Mouse (Mus musculus) adrenal gland, postnatal 14 days (tissue): ENCODE results near the gene Rbm24. TPM values are rescaled to one million over a fixed set of nuclear protein-coding genes. Genes with fewer than 3 reads are reported as not detected.

Source experiments
- DNase-seq: peaks from one replicate; pipeline ENCODE4 v3.0.0; 2021; ENCODE audit warnings: mixed read lengths
- long read RNA-seq, 2 experiments: library from polyadenylated mRNA; stranded (forward); transcript quantifications; one replicate each; pipeline ENCODE4 v2.0.0; 2021
- total RNA-seq: library from RNA; stranded (reverse); gene quantifications from 2 replicates; pipeline ENCODE4 v1.2.3, GENCODE M21; 2021

The Rbm24 gene
- 8.1 and 8.4 TPM in 2 replicates for total RNA-seq
- long read RNA-seq, experiment 1, transcript Rbm24-201 (4 exons, 3,086 nt) = major isoform, 12 of 14 reads
- long read RNA-seq, experiment 1, partial matches to known transcripts = 0 of 14 reads
- long read RNA-seq, experiment 1, other reads (novel, unspliced or antisense) = 2 of 14 reads
- long read RNA-seq, experiment 2, transcript Rbm24-201 (4 exons, 3,086 nt) = major isoform, 7 of 7 reads
- long read RNA-seq, experiment 2, partial matches to known transcripts = 0 of 7 reads
- long read RNA-seq, experiment 2, other reads (novel, unspliced or antisense) = 0 of 7 reads

DNA sequence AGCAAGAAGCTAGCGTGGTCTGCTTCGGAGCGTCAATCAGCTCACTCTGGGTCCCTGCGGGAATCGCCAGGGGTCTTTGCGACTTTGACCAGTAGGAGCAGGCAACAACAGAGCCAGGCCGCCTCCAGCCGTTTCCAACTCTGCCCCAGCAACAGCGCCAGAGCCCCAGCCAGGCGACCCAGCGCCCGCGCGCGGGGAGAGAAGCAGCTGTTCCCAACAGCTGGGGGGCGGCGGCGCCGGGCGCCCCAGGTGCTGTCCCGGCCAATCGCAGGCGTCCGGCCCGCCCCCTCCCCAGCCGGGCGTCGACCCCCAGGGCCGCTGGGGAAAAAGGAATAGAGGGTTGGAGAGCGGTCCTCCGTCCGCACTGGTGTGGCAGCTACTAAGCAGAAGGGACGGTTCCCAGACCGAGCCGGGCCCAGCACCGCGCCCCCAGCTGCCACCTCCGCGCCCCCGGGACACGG, at the start of gene Rbm24:
Gene Rbm24 (plus strand): TSS at position 294 of the 461 bp plus-strand sequence.
- peak; percentile 78 for DNase-seq

DNA sequence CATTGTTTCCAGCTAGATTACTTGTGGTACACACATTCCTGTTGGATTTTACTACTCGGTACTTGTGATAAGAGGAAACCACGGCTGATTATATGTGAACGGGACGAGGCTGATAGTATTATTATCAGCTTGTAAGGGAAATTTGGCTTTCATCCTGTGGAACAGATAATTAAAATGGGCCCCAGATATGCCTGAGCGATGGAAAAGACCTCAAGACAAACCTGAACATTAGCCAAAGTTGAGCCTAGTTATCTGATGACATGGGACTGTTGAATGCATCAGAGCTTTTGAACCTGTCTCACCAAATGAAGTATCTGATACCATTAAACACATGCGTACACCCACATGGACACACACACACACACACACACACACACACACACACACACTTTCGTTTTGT, 45.4 kb upstream of the Rbm24 start:
- no peak for DNase-seq

DNA sequence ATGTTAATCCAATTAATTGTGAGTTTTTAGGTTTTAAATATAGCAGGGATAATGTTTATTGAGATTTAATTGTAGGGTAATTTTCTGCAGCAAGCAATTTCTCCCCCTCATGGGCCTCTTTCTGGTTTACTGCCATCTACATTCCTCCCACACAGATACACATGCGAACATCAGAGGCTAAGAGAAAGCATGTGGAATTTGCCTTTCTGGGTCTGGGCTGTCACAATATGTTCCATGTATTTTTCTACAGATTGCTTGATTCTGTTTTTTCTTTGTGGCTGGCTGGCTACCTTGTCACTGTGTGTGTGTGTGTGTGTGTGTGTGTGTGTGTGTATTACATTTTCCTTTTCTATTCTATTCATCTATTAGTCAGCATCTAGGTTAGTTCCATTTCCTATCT, 42.9 kb upstream of the Rbm24 start:
- no peak for DNase-seq

DNA sequence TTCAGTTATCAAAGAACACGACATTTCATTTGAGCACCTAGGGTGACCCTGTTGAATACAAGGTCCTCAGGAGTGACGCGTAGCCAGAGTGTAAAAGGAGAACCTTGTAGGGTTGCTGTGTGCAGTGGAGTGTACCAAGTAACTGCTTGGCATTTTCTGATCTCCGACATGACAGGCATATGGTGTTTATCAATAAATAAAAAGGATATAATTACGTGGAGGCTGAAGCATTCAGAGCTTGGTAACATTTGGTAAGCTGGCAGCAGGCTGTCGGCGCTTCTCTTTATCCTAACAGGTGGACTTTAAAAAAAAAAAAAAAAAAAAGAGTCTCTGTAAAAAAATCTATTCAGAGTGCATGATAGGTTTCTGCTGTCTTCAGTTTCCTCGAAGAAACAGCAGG, 30.8 kb upstream of the Rbm24 start:
- DNase-seq = no peak

DNA sequence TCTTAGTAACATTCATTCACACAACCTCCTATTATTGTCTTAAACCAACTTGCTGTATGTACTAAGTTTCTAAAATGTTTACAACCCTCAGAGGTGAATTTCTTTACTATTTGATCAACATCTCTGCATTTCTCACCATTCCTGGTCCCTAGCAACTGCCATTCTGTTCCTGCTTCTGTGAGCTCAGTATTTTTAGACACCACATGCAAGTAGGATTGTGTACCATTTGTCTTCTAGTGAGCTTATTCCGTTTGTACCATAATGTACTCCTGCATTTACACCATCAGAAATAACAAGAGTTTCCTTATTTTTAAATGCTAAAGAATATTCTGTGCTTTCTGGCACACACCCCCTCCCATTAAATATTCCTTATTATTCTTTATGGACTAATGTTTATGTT, 26.6 kb upstream of the Rbm24 start:
- DNase-seq = no peak

DNA sequence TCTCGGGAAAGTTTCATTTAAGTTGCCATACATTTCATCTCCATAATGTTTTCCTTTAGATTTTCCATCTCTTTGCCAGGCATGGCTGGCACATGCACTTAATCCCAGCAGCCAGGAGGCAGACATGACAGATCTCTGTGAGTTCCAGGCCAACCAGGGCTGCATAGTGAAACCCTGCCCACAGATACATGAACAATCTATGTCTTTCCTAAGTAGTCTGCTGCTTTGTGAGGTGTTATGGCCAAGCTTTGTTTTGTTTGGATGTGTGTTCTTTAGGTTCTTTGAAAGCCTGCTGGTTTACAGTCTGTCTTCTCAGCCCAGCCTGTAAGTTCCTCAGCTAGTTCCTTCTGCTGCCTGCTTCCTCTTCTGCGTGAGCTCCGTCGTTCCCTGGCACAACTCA, 25.3 kb upstream of the Rbm24 start:
- DNase-seq = no peak

DNA sequence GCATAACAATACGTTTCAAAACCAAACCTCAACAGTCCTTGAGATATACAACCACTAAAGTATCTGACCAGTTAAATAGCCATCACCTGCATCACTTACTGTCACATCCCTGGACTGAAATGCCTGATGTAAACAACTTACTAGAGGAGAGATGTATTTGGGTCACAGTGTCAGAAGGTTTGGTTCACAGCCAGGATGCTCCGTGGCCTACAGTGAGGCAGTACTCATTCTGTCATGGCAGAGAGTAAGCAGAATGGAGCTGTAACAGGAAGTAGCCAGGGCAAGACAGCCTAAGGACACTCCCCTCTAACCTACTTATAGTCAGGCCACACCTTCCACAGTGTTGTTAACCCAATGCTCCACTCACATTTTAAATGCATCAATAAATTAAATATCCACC, 24.3 kb upstream of the Rbm24 start:
- no peak for DNase-seq

DNA sequence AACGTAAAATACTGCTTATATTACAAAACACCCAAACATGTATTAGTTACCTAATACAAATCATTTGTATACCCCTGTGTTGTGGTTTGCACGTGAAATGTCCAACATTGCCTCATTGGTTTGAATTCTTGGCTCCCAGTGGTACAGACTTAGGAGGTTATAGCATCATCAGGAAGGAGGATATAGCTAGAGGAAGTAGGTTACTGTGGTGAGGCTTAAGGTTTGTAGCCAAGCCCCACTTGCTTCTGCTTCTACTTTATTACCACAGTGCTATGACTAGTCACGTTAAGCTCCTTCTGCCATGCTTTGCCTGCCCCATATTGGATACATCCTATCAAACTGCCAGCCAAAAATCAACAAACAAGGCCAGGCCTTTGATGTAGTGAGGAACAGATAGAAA, 21.0 kb upstream of the Rbm24 start:
- DNase-seq = no peak

DNA sequence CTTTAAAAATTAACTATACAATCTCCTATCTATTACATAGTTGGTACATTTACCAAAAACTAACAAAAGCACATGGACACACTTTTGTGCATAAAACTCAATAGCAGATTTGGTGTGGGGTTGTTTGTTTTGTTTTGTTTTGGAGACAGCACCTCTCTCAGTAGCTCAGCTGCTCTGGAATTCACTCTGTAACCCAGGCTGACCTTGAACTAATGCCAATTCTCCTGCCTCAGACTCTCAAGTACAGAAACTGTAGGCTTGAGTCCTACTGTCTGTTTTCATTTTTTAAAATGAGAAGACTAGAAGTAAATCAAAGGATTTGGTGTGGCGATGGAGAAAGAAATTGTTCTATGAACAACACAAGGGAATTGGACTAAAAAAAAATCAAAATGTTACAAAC, 11.1 kb upstream of the Rbm24 start:
- DNase-seq = peak; percentile 40

DNA sequence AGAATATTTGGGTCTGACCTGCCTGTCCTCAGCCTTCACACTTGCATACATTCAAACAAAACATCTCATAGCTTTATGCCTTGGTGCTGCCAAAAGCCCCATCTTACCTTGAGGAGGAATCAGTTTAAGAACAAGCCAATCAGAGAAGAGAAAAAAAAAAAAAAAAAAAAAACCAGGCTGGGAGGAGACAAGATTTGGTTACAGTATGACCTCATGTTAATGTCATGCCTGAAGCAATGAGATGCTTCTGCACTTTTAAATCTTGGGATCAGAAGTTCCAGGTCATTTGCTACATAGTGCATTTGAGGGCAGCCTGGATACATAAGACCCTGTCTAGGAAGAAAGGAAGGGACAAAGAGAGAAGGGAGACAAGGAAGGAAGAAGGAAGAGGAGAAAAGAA, 6.0 kb upstream of the Rbm24 start:
- no peak for DNase-seq

DNA sequence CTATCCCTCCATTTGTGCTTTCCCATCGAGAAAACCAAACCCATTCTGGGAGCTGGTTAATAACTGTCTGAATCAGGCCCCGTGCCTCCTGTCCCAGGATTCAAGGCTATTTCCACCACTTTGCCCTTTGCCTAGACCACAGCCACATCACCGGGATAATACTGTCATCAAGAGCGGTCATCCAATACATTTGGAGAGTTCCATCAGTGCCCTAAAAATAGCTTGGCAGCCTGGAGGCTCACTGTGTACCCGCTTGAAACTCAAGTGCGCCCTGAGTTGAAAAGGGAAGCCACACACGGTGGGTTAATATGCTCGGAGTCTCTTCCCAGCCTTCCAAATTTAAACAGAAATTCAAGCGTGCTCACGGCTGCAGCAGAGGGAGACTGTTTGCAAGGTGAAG, 4.6 kb upstream of the Rbm24 start:
- peak; percentile 7 for DNase-seq

DNA sequence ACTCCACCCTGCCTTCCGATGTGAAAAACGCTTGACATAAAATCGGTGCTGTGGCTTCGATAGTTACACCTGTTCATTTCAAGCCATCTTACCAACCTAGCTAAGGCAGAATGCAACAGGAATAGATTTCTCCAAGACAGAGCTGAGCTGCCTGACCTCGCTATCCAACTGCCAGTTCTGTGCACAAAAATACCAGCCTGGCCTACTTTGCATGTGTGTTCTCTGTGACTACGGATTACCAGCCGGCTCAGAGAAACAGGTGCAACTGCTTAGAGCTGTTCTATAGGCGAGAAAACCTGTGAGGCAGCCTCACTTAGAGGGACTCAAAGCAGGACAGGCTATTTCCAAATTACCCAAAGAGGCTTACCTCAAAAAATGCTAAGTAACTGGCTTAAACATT, 4.2 kb upstream of the Rbm24 start:
- no peak for DNase-seq

DNA sequence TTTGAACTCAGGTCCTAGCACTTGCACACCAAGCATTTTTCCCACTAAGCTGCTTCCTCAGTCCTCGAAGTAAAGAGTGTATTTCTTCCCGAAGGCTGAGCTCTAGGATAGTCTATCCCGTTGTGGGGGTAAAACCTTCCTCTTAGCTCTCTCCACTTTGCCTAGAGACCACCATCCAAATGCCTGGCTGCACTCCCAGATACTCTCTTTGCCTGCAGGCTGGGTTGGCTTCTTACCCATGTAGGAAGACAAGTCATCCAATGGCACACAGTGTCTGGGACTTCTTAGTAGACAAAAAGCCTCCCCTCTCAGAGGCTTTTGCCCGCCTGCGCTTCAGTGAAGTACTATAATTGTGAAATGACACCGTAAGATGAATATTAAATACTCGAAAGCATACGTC, 2.2 kb upstream of the Rbm24 start:
- DNase-seq = no peak

DNA sequence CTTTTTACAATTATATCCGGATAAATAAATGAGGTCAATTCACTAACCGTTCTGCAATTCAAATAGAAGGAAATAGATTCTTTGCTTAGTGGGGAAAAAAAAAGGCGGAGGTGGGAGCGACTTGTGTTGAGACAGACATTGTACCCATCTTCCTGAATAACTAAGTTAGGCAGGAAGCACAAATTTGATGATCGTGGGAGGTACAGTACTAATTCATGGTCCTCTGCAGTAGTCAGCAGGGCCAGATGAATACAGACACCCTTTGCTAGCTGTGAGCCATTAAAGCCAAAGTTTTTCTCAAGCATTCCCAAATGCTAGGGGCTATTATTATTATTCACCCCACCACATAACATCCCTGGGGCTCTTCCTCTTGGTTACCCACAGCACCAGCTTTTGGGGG, 640 bp upstream of the Rbm24 start:
- DNase-seq = no peak

DNA sequence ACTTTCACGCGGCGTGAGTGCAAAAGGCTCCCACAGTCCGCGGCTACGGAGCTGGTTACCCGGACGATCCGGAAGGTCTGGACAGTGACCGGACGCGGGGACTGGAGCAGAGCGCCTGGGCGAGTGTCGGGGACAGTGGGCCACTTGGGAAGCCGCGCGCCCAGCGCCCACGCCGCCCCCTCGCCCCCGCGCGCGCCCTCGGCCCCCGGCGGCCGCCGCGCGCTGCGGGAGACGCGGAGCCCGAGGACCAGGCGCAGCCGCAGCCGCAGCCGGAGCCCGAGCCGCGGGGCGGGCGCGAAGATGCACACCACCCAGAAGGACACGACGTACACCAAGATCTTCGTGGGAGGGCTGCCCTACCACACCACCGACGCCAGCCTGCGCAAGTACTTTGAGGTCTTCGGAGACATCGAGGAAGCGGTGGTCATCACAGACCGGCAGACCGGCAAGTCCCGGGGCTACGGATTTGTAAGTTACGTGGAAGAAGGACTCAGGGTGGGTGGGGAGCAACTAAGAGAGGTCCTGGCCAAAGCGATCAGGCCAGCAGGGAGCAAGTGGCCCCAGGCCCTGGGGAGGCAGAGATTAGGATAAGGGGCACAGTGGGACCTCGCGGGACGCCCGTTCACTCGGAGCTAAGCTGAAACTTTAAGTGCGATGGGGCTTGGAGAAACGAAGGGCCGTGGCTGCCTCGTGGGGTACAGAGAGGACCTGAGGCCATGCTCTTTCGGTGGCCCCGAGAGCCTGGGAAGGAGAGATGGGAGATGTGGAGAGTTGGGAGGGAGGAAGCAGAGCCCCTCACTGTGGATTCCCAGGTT, 704 bp downstream of the Rbm24 start:
- DNase-seq = peak; percentile 47

DNA sequence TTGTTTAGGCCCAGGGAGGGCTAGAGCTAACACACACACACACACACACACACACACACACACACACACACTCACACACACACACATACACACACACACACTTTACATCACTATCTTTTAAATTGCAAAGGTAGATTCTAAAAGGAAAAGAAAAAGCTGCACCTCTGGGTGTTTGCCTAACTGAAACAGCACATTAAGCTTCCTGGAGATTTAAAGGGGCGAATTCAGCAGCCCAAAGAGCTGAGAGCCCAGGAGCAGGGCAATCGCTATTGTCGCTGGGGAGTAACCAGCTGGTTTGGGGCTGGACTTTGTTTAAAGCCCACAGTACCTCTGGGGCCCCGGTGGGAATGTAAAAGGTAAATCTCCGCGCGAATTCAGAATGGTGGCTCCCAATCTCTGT, 1.4 kb downstream of the Rbm24 start:
- no peak for DNase-seq

DNA sequence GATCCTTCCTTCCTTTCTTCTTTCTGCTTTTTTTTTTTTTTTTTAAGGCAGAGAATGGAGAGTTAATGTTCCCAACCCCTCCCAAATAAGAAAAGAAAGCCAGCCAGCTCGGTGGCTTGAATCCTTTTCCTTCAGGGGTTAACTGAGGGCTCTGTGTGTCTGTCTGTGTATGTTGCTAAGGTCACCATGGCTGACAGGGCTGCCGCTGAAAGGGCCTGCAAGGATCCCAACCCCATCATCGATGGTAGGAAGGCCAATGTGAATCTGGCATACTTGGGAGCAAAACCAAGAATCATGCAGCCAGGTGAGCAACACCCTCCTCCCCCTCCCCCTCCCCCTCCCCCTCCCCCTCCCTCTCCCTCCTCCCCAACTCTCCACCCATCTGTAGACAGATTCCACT, 1.9 kb downstream of the Rbm24 start:
- DNase-seq = peak; percentile 12

DNA sequence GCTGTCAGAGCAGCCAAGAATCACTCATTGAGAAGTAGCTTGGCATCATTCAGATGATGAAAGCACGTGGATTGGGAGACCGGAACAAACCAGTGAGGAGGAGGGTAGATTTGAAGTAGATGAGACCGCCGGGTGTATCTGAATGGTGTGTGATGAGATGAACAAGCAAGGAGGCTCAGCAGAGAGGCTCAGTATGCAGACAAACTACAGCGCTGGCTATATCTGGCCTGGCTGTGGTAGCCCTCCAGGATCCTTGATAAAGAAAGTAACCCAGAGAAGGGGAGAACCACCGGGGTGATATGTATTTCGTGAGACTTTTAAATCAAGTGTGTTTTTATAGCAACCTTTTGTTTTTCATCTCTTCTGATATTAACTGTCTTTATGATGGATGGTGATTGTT, 5.6 kb downstream of the Rbm24 start:
- no peak for DNase-seq

DNA sequence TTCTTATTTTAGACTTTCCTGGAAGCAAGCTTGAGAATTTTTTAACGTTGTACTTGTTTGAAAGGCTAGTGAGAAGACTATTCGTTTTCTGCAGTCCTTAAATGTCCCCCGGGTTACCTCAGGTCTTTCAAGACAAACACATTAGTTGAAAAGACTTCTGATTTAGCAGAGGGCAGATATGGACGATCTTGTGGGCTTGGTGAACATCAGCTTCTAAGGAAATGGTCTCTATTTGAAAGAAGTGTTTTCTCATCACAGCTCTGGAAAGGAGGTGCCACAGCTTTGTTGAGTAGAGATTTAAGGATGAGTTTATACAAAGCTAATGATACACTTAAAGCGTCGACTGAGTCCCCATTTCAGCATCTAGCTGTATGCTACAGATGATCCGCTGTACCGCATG, 6.1 kb downstream of the Rbm24 start:
- DNase-seq = no peak

DNA sequence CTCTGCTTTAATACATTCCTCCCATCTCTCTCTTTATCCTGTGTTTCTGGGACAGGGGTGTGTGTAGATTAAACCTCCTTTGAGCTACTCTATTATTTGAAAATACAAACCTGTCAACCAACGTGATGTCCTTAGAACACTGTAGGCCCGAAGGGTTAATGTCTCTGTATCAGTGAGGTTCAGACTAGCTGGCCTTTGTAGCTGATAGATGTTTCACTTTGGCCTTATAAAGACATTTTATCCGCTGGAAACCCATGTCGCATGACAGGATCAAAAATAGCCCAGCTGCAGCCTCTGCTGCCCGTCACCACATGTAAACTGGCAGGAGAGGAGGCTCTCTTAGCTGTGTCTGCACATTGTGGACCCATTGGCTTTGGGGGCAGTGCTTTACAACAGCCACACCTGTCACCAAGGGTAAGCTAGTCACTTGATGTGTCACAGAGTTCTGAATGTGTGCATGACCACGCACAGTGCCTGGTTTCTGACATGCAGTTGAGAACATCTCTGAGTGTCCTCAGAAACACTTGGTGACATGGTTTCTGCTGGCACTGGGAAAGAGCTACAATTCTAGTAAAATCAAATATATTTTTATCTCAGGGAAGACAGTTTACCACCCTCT, 8.5 kb downstream of the Rbm24 start:
- no peak for DNase-seq

DNA sequence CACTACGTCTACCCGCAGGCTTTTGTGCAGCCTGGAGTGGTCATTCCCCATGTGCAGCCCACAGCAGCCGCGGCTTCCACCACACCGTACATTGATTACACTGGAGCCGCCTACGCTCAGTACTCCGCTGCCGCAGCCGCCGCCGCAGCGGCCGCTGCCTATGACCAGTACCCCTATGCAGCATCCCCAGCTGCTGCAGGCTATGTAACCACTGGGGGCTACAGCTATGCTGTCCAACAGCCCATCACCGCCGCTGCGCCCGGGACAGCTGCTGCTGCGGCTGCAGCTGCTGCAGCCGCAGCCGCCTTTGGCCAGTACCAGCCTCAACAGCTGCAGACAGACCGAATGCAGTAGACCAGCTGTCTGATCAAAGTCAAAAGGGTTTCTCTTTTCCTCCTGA, 10.7 kb downstream of the Rbm24 start:
- no peak for DNase-seq

DNA sequence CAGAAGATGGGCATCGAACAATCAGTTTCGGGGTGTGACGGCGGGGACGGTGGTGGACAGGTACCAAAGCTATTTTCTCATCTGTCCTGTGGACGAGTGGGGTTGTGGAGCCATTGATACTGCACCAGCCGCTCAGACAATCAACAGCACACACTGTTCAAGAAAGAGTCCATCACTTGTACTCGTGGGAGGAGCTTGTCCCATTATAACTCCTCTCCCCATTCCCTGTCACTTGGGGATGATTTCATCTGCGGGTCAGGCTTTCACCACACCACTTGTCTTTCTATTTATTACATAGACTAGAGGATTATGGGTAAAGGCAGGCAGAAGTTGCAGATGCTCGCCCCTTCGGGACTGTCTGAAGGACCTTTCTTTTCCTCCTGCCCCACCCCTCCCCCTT, 11.6 kb downstream of the Rbm24 start:
- DNase-seq = no peak

DNA sequence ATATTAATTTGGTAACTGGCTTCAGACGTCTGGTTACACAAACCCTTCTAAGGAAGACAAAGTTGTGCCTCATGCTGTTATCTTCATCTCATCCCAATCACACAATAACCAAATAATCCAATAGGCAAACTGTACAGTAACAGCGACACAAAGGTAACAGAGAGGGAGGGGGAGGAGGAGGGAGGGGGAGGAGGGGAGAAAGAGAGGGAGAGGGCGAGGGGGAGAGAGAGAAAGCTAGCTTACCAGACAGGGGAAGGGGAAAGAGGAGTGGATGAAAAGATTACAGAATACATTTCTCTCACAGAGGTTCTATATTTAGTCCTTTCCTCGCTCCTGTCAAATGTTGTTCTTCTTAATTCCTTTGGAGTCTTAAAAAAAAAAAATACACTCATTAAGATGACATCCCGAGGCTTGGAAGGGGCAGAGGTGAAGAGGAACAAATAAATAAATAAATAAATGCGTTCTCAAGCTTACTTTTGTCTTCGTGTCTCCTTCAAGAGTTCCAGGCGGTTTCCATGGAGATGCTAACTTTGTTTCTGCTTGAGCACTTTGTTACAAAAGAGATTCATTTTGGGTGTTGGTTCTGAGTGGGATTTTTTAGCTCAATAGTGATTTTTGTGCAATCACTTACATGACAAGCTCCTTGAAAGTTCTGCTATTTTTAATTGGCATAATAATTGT, 15.8 kb downstream of the Rbm24 start:
- DNase-seq = no peak
